Mouse (Mus musculus) midbrain, postnatal 0 days (tissue): ENCODE data around the gene Setd4. TPM values are rescaled to one million over a fixed set of nuclear protein-coding genes. Genes with fewer than 3 reads are reported as not detected.

ENCODE experiments used
- ATAC-seq: fragments of 200-750 bp; cut with Nextera tagmentation; 2 replicates; pipeline ENCODE4 v1.8.0; 2017; ENCODE audit warnings: moderate number of reproducible peaks, mild to moderate bottlenecking, moderate TSS enrichment, moderate library complexity; ENCODE audit not compliant: low FRiP score
- DNase-seq: peaks from one replicate; pipeline ENCODE4 v3.0.0-alpha.2; 2015; ENCODE audit warnings: low spot score
- H3K27ac ChIP-seq: fragments of 300-500 bp; sonication (generic); 2 replicates; pipeline ENCODE4 v1.5.1; 2014; ENCODE audit warnings: low read depth, mild to moderate bottlenecking, low read length, mixed read lengths
- H3K27me3 ChIP-seq: fragments of 300-500 bp; sonication (generic); 2 replicates; pipeline ENCODE4 v1.6.1; 2014; ENCODE audit warnings: low read length, control low read depth, mixed read lengths; ENCODE audit not compliant: insufficient read depth
- H3K36me3 ChIP-seq: fragments of 300-500 bp; sonication (generic); 2 replicates; pipeline ENCODE4 v1.6.1; 2014; ENCODE audit warnings: low read length, control low read depth, mixed read lengths; ENCODE audit not compliant: insufficient read depth
- H3K4me1 ChIP-seq: fragments of 300-500 bp; sonication (generic); 2 replicates; pipeline ENCODE4 v1.6.1; 2014; ENCODE audit warnings: mild to moderate bottlenecking, control low read depth, antibody characterized with exemption, low read length, mixed read lengths; ENCODE audit not compliant: insufficient read depth
- H3K4me2 ChIP-seq: fragments of 300-500 bp; sonication (generic); 2 replicates; pipeline ENCODE4 v1.6.1; 2014; ENCODE audit warnings: low read depth, mild to moderate bottlenecking, low read length, mixed read lengths; ENCODE audit not compliant: poor library complexity, severe bottlenecking
- H3K4me3 ChIP-seq: fragments of 300-500 bp; sonication (generic); 2 replicates; pipeline ENCODE4 v1.5.1; 2014; ENCODE audit warnings: low read depth, mild to moderate bottlenecking, low read length, moderate library complexity
- H3K9ac ChIP-seq: fragments of 300-500 bp; sonication (generic); replicated peaks from 2 replicates; pipeline ENCODE4 v1.6.1; 2014; ENCODE audit warnings: mild to moderate bottlenecking, low read length, moderate library complexity, mixed read lengths; ENCODE audit not compliant: poor library complexity, severe bottlenecking
- H3K9me3 ChIP-seq: fragments of 300-500 bp; sonication (generic); 2 replicates; pipeline ENCODE4 v1.6.1; 2016; ENCODE audit warnings: low read length, control low read depth
- CTCF ChIP-seq: IDR thresholded peaks from 2 replicates; pipeline ENCODE4 v1.5.1; 2016; ENCODE audit warnings: antibody characterized with exemption, mild to moderate bottlenecking
- WGBS: fragments of 180-500 bp; shearing (Covaris S2); extraction: QIAGEN DNeasy Blood & Tissue Kit; methylation state at CpG from one replicate; pipeline ENCODE4 v1.1.7; 2014; 5-methylcytosine and 5-hydroxymethylcytosine counted together
- polyA plus RNA-seq: library from polyadenylated mRNA; unstranded; fragments of >200 nt; fragmentation: Nextera tagmentation; extraction: Ambion mirVana; gene quantifications from 2 replicates; pipeline ENCODE4 v1.2.1, GENCODE M21; 2015
- total RNA-seq: library from RNA; depleted of rRNA; stranded (reverse); fragments of >200 nt; gene quantifications from 2 replicates; pipeline ENCODE4 v1.2.3, GENCODE M21; 2014

Setd4 gene
- total and polyA plus RNA-seq, 2 experiments from 2014 or later = 14.9 to 20.3 TPM

DNA sequence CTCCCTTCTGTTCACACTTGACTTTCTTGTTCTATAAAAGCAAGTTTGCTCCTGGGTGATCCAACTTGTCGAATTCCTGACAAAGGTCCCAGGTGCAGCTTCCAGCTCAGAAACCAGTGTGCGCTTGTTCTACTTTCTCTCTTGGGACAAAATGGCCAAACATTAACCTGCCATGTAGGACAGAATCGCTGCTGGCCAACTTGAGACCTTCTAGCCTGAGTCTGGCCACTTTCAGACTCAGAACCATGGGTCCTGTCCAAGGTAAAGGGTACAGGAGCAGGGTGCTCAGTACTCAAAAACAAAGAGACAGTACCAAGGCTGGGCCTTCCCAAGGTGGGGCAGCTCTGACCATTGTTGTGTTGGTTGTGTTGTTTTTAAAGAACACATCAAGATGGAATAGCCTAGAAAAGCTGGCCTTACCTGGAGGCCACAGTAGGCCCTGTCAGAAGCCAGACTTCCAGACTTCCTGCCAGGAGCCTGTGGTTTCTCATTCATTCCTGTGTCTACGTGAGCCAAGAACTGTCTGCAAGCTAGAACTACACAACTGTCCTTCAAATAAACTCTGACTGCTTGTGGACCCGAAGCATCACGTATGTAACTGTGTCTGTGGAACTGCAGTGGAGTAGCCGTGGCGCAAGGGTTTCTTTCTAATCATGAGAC is 25.4 kb downstream of the Setd4 start:
- H3K9me3 ChIP-seq = no peaks in the 10 kb centered on the region
- H3K4me3 ChIP-seq = no peak overlapping the region
- no peak overlapping the region for H3K27ac ChIP-seq
- DNase-seq (no peak), ATAC-seq (no peak)
- TF ChIP-seq CTCF = no peak
- H3K27me3 ChIP-seq = no peaks in the 10 kb centered on the region
- no peak overlapping the region for H3K9ac ChIP-seq
- 86% methylated on average over 8 of the region's 8 CpGs for WGBS
- no peaks in the 10 kb centered on the region for H3K36me3 ChIP-seq
- no peak overlapping the region for H3K4me2 ChIP-seq
- no peaks in the 10 kb centered on the region for H3K4me1 ChIP-seq

DNA sequence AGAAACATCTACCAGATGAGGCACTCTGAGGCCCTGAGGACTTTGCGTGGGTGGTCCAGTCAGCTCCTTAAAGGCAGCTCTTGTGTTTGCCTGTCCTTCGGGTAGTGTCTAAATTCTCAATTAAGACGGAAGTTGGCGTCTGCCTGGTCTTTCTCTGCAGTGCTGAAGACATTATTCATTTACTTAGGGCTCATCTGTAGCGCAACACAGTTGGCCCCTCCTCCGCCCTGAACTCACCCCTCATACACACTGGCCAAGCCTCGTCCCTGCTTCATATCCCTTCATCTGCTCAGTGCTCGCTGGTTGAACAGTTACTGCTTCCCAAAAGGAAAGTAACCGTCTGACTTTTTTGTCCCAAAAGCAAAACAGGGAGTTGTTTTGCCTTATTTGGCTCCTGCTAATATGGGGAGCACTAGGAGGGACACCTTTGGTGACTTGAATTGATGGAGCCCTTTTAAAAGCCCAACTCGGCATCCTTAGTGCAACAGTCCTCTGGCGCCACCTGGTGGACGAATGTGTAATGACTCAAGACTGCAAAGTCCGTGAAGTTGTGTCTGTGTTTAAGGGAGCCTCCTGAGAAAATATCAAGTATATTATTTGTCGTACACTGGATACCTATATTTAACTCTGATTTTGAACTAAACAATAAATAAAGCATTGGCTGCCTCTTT is 27.3 kb downstream of the Setd4 start:
- H3K4me1 ChIP-seq = no peaks in the 10 kb centered on the region
- H3K36me3 ChIP-seq = no peaks in the 10 kb centered on the region
- no peak overlapping the region for H3K9ac ChIP-seq
- WGBS = 33% methylated on average over 14 of the region's 14 CpGs
- peak; percentile 98 for TF ChIP-seq CTCF
- no peak overlapping the region for H3K4me3 ChIP-seq
- H3K9me3 ChIP-seq = no peaks in the 10 kb centered on the region
- H3K4me2 ChIP-seq = no peak overlapping the region
- ATAC-seq = no peak
- no peak overlapping the region for H3K27ac ChIP-seq
- H3K27me3 ChIP-seq = no peaks in the 10 kb centered on the region
- DNase-seq = peak; percentile 81

- 80% methylated on average over 5 of the region's 5 CpGs for WGBS
- Histone ChIP-seq H3K4me1 (no peaks in the 10 kb centered on the region), H3K36me3 (no peaks in the 10 kb centered on the region), H3K9me3 (no peaks in the 10 kb centered on the region), H3K9ac (no peak overlapping the region), H3K4me2 (no peak overlapping the region), H3K27me3 (no peaks in the 10 kb centered on the region), H3K4me3 (no peak overlapping the region), H3K27ac (no peak overlapping the region)
- ATAC-seq (no peak), DNase-seq (no peak)
- TF ChIP-seq CTCF = no peak
Measured at GRCm38 (mm10) chr16:93575574-93575973, 28.3 kb downstream of the Setd4 start.

DNA sequence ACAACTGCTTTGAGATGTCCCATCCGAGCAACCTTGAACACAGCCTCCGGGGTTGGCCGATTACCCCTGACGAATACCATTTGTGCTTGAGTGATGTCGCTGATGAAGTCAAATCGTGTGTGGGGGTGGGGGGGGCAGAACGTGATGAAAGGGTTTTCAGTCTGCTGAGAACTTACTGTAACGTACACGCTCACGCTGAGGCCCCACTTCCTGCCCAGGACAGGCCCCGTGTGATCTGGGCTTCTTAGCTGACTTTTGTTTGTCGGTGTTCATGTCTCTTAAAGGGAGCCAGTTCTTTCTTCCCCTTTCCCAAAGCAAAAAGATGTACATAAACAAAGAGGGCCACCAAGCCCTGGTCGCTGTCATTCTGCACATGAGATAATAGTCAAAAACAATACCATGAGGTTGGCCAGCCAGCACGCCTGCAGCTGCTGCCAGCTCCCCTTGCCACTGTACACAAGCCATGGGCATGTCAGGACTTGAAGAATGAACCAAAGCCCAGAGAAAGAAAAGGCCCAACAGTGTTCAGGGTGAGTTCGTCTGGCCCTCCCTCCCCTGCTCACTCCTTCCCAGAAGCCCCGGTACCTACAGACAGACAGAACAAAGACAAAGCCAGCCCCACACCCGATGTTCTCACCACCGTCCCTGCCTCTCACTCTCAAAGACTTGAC is 29.2 kb downstream of the Setd4 start:
- ATAC-seq (no peak), DNase-seq (no peak)
- TF ChIP-seq CTCF = no peak
- Histone ChIP-seq H3K9ac (no peak overlapping the region), H3K4me1 (no peaks in the 10 kb centered on the region), H3K27me3 (no peaks in the 10 kb centered on the region), H3K36me3 (no peaks in the 10 kb centered on the region), H3K9me3 (no peaks in the 10 kb centered on the region), H3K4me2 (no peak overlapping the region), H3K4me3 (no peak overlapping the region), H3K27ac (no peak overlapping the region)
- WGBS = 57% methylated on average over 18 of the region's 18 CpGs

DNA sequence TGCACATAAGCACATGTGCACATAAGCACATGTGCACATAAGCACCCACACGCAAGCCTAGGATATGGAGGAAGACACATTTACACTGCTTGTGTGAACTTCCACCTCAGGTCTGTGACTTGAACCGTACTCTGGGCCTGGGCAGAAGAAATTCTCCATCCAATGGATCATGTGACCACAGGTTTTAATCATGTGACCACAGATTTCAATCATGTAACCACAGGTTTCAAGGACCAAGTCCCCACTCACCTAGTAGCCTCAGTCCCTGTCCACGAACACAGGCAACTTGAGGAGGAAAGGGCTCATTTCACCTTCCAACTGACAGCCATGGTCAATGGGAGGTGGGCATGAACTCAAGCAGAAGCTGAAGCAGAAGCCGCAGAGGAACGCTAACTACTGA is 30.4 kb downstream of the Setd4 start:
- no peak overlapping the region for H3K27ac ChIP-seq
- no peak for DNase-seq
- no peak for ATAC-seq
- H3K4me1 ChIP-seq = no peaks in the 10 kb centered on the region
- no peaks in the 10 kb centered on the region for H3K9me3 ChIP-seq
- no peaks in the 10 kb centered on the region for H3K36me3 ChIP-seq
- WGBS = over 99% methylated on average over 5 of the region's 5 CpGs
- TF ChIP-seq CTCF = no peak
- H3K27me3 ChIP-seq = no peaks in the 10 kb centered on the region
- H3K4me3 ChIP-seq = no peak overlapping the region
- H3K9ac ChIP-seq = no peak overlapping the region
- no peak overlapping the region for H3K4me2 ChIP-seq

- TF ChIP-seq CTCF = no peak
- H3K4me3 ChIP-seq = no peak overlapping the region
- WGBS = 89% methylated on average over 6 of the region's 6 CpGs
- H3K36me3 ChIP-seq = no peaks in the 10 kb centered on the region
- H3K9me3 ChIP-seq = no peaks in the 10 kb centered on the region
- H3K4me2 ChIP-seq = no peak overlapping the region
- no peaks in the 10 kb centered on the region for H3K4me1 ChIP-seq
- H3K27me3 ChIP-seq = no peaks in the 10 kb centered on the region
- no peak for ATAC-seq
- H3K9ac ChIP-seq = no peak overlapping the region
- no peak for DNase-seq
- H3K27ac ChIP-seq = no peak overlapping the region
Measured at GRCm38 (mm10) chr16:93572383-93572782, 31.5 kb downstream of the Setd4 start.
